Mouse (Mus musculus): ENCODE data around the gene Wdr83. TPM values are rescaled to one million over a fixed set of nuclear protein-coding genes. Genes with fewer than 3 reads are reported as not detected.
"Not testable (repeated sequence)": the region's sequence is repeated elsewhere in the genome, so short reads cannot be mapped to it uniquely, and the experiment has no call there.

The Wdr83 gene
- 54.6 and 57.9 TPM in 2 replicates for polyA plus RNA-seq (2016; fragmentation: Nextera tagmentation; extraction: Ambion mirVana)

GRCm38 (mm10) chr8:85081216-85081555 lies at the start of gene Wdr83:
Wdr83 (minus strand) TSS chr8:85081306.
- Histone ChIP-seq H3K4me1 (peaks cover 32% of the 10 kb centered on the region), H3K36me3 (peaks cover 20% of the 10 kb centered on the region), H3K27ac (peak within 1 kb of the TSS; percentile 15; the same call in 1 of the 2 replicates), H3K9ac (peak within 1 kb of the TSS; percentile 88), H3K9me3 (no peaks in the 10 kb centered on the region), H3K4me2 (replicated peaks) (peak within 1 kb of the TSS; percentile 91), H3K4me3 (peak within 1 kb of the TSS; percentile 76), H3K27me3 (replicated peaks) (no peaks in the 10 kb centered on the region)
- ATAC-seq (ENCODE audit: low FRiP score, low read depth): peak; percentile 34
- WGBS: 2% methylated on average over 9 of the region's 9 CpGs

DNA sequence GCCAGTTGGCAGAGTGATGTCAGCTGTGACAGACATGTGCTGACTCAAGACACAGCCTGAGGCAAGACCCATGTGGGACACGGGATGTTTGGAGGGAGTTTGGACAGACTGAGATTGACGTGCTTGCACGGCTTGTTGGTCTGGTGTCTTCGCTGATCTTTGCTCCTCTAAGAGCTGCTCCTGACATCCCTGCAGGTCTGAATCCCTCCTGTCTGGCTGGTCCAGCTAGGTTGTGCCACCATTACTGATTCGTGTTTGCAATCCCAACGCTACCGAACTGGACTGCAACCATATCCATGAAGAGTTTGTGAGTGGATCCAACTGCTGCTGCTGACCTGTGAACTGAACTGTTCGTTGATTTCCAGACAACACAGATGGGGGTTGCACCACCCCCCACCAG lies 42.6 kb upstream of the Wdr83 start:
- Histone ChIP-seq H3K9ac (no peak overlapping the region), H3K4me2 (replicated peaks) (no peak overlapping the region), H3K36me3 (no peaks in the 10 kb centered on the region), H3K4me1 (no peaks in the 10 kb centered on the region), H3K27ac (no peak overlapping the region), H3K4me3 (no peak overlapping the region), H3K27me3 (replicated peaks) (no peaks in the 10 kb centered on the region), H3K9me3 (no peaks in the 10 kb centered on the region)
- no peak for ATAC-seq (ENCODE audit: low FRiP score, low read depth)
- 93% methylated on average over 8 of the region's 8 CpGs for WGBS

DNA sequence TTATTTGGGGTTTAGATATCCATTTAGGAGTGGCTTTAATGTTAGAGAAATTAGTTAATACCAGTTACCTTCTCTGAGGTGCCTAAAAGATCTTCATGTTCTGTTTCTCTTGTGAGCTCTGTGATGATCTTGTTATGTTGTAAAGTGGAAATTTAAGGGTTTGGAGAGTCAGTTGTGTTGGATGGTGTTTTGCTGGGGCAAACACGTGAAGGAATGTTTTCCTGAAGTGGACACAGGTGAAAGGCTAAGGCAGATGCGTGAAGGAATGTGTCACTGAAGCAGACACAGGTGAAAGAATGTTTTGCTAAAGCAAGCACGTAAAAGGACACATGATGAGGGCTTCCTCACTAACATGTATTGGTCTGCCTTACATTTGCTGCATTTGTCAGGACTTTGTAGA lies 41.9 kb upstream of the Wdr83 start, which contains the start of gene Zfp791:
Zfp791 (minus strand) TSS at position 101 of the 400 bp plus-strand sequence.
- WGBS: 81% methylated on average over 3 of the region's 3 CpGs
- no peak within 1 kb of the TSS for H3K27ac ChIP-seq
- no peak within 1 kb of the TSS for H3K9ac ChIP-seq
- no peaks in the 10 kb centered on the region for H3K4me1 ChIP-seq
- no peaks in the 10 kb centered on the region for H3K27me3 ChIP-seq (replicated peaks)
- ATAC-seq (ENCODE audit: low FRiP score, low read depth): no peak
- no peak within 1 kb of the TSS for H3K4me2 ChIP-seq (replicated peaks)
- H3K4me3 ChIP-seq: no peak within 1 kb of the TSS
- no peaks in the 10 kb centered on the region for H3K36me3 ChIP-seq
- H3K9me3 ChIP-seq: no peaks in the 10 kb centered on the region

- not testable (repeated sequence) for H3K36me3 ChIP-seq; H3K27me3 ChIP-seq (replicated peaks); H3K9me3 ChIP-seq; H3K4me2 ChIP-seq (replicated peaks); H3K4me3 ChIP-seq; H3K27ac ChIP-seq; ATAC-seq (ENCODE audit: low FRiP score, low read depth); H3K9ac ChIP-seq; H3K4me1 ChIP-seq
- 83% methylated on average over 5 of the region's 5 CpGs for WGBS
Measured at GRCm38 (mm10) chr8:85120251-85120650, 39.1 kb upstream of the Wdr83 start.

DNA sequence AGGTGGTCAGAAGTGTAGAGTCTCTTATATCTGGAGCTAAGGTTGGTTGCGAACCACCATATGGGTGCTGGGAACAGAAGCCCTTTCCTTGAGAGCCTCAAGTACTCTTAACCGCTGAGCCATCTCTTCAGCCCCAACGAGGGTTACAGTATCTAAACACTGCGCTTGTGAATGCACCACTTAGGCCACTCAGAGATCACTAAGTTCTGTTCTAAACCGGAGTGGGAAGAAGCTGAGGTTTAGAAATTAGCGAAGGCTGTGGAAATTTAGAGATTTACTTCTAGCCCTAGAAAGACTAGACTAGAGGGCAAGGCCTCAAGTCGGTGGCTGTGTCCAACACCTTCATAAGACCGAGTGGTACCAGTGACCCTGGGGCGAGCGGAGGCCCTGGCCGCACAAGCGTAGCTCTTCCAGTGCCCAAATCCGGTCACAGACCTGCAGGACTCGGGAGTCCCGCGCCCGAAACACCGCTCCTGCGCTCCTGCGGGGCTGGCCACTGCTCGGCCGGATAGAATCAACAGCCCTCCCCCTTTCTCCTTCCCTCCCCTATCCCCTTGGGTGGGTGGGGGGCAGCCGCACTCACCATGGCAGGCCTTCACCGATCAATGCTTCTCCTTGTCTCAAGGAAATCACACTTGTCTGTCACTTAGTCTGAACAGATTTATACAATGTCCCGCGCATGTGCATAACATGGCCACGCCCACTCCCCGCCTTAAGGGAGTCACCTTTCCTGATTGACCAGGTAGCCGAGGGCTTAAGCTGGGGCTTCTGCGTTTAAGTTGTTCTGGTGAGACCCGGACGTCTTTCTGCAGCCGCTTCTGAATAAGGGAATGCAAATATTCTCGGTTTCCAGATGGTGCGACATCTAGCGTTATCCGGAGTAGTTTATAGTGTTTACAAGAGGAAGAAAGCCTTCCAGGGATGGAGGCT lies 38.2 kb upstream of the Wdr83 start:
- Histone ChIP-seq H3K9ac (peak overlapping the region; percentile 64), H3K4me1 (no peaks in the 10 kb centered on the region), H3K4me2 (replicated peaks) (peak overlapping the region; percentile 81), H3K4me3 (peak overlapping the region; percentile 55), H3K9me3 (no peaks in the 10 kb centered on the region), H3K27me3 (replicated peaks) (no peaks in the 10 kb centered on the region), H3K36me3 (no peaks in the 10 kb centered on the region), H3K27ac (no peak overlapping the region)
- ATAC-seq (ENCODE audit: low FRiP score, low read depth): peak; percentile 80
- 7% methylated on average over 37 of the region's 37 CpGs for WGBS

GRCm38 (mm10) chr8:85116984-85117383 lies 35.9 kb upstream of the Wdr83 start:
- H3K4me3 ChIP-seq: no peak overlapping the region
- H3K27me3 ChIP-seq (replicated peaks): no peaks in the 10 kb centered on the region
- H3K9ac ChIP-seq: no peak overlapping the region
- H3K36me3 ChIP-seq: no peaks in the 10 kb centered on the region
- H3K4me1 ChIP-seq: no peaks in the 10 kb centered on the region
- 0 out of 2 replicates have a peak, but pooled peaks cover 6% of the 10 kb centered on the region for H3K9me3 ChIP-seq
- H3K27ac ChIP-seq: no peak overlapping the region
- 90% methylated on average over 7 of the region's 7 CpGs for WGBS
- no peak overlapping the region for H3K4me2 ChIP-seq (replicated peaks)
- no peak for ATAC-seq (ENCODE audit: low FRiP score, low read depth)

GRCm38 (mm10) chr8:85115501-85115900 lies 34.4 kb upstream of the Wdr83 start:
- H3K9ac ChIP-seq: no peak overlapping the region
- 67% methylated on average over 4 of the region's 4 CpGs for whole genome bisulfite sequencing
- no peak for ATAC-seq (ENCODE audit: low FRiP score, low read depth)
- H3K4me3 ChIP-seq: no peak overlapping the region
- H3K4me2 ChIP-seq (replicated peaks): no peak overlapping the region
- no peak overlapping the region for H3K27ac ChIP-seq
- H3K27me3 ChIP-seq (replicated peaks): no peaks in the 10 kb centered on the region
- no peaks in the 10 kb centered on the region for H3K4me1 ChIP-seq
- 0 out of 2 replicates have a peak, but pooled peaks cover 6% of the 10 kb centered on the region for H3K9me3 ChIP-seq
- H3K36me3 ChIP-seq: peaks cover 8% of the 10 kb centered on the region

GRCm38 (mm10) chr8:85113241-85113640 lies 32.1 kb upstream of the Wdr83 start:
- WGBS: 95% methylated on average over 10 of the region's 10 CpGs

GRCm38 (mm10) chr8:85100076-85100665 lies 19.1 kb upstream of the Wdr83 start:
- H3K9me3 ChIP-seq: 0 out of 2 replicates have a peak, but pooled peaks cover 6% of the 10 kb centered on the region
- 87% methylated on average over 4 of the region's 4 CpGs for WGBS
- ATAC-seq (ENCODE audit: low FRiP score, low read depth): no peak
- no peak overlapping the region for H3K4me2 ChIP-seq (replicated peaks)
- H3K36me3 ChIP-seq: peaks cover 26% of the 10 kb centered on the region
- H3K4me1 ChIP-seq: no peaks in the 10 kb centered on the region
- no peak overlapping the region for H3K4me3 ChIP-seq
- H3K27me3 ChIP-seq (replicated peaks): no peaks in the 10 kb centered on the region
- H3K27ac ChIP-seq: no peak overlapping the region
- no peak overlapping the region for H3K9ac ChIP-seq

More at GRCm38 (mm10) chr8:85113241-85113640, 32.1 kb upstream of the Wdr83 start:
- Histone ChIP-seq H3K27me3 (replicated peaks) (no peaks in the 10 kb centered on the region), H3K27ac (no peak overlapping the region), H3K9me3 (peaks cover 12% of the 10 kb centered on the region; the same call in 1 of the 2 replicates), H3K9ac (no peak overlapping the region), H3K36me3 (peaks cover 21% of the 10 kb centered on the region), H3K4me1 (no peaks in the 10 kb centered on the region), H3K4me2 (replicated peaks) (no peak overlapping the region), H3K4me3 (no peak overlapping the region)
- no peak for ATAC-seq (ENCODE audit: low FRiP score, low read depth)

DNA sequence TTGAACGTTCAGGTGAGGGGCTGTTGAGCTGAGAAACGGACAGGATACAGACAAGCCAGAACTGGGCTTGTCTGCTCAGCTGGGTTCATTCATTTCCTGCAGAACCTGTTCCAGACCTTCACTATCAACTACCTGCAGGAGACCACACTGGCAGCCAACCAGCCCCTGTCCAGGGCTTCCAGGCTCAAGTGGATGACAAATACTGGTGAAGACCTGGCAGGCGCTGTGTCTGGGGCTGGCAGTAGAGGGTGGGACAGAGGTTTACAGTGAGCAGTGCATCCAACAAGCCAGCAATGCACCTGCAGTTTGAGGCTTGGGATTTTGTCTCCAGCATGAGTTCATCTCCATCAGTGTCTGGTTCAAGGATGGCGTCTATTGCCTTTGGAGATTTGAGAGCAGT lies 15.7 kb upstream of the Wdr83 start:
- Histone ChIP-seq H3K27ac (no peak overlapping the region), H3K9me3 (0 out of 2 replicates have a peak, but pooled peaks cover 3% of the 10 kb centered on the region), H3K27me3 (replicated peaks) (no peaks in the 10 kb centered on the region), H3K4me2 (replicated peaks) (no peak overlapping the region), H3K9ac (no peak overlapping the region), H3K36me3 (peaks cover 35% of the 10 kb centered on the region), H3K4me3 (no peak overlapping the region), H3K4me1 (no peaks in the 10 kb centered on the region)
- ATAC-seq (ENCODE audit: low FRiP score, low read depth): no peak
- WGBS: 90% methylated on average over 4 of the region's 4 CpGs

DNA sequence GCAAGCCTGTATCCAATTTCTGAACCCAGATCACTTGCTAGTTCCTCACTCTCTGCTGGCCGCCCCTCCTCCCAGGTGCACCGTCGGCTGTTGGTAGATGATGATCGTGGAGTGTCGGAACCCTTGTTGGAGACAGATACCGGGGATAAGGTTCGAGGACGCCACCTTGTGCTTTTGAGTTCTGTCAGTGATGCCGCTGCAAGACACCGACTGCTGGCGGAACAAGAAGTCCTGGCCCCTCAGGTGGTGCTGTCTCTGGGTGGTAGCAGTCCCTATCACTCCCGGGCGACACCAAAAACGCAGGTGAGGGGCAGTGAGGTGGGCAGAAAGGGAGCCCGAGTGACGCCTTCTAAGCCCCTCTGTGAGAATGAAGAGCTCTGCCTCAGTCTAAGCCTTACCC lies 15.1 kb upstream of the Wdr83 start:
- Histone ChIP-seq H3K27ac (no peak overlapping the region), H3K9ac (no peak overlapping the region), H3K9me3 (no peaks in the 10 kb centered on the region), H3K27me3 (replicated peaks) (no peaks in the 10 kb centered on the region), H3K4me2 (replicated peaks) (no peak overlapping the region), H3K4me3 (no peak overlapping the region), H3K4me1 (no peaks in the 10 kb centered on the region), H3K36me3 (peaks cover 37% of the 10 kb centered on the region)
- ATAC-seq (ENCODE audit: low FRiP score, low read depth): no peak
- WGBS: 95% methylated on average over 16 of the region's 16 CpGs

- no peaks in the 10 kb centered on the region for H3K4me1 ChIP-seq
- H3K9ac ChIP-seq: no peak overlapping the region
- no peak for ATAC-seq (ENCODE audit: low FRiP score, low read depth)
- H3K27ac ChIP-seq: no peak overlapping the region
- 95% methylated on average over 7 of the region's 7 CpGs for WGBS
- H3K36me3 ChIP-seq: peaks cover 43% of the 10 kb centered on the region
- H3K4me3 ChIP-seq: no peak overlapping the region
- no peaks in the 10 kb centered on the region for H3K27me3 ChIP-seq (replicated peaks)
- no peaks in the 10 kb centered on the region for H3K9me3 ChIP-seq
- H3K4me2 ChIP-seq (replicated peaks): no peak overlapping the region
Measured at GRCm38 (mm10) chr8:85095566-85095965, 14.5 kb upstream of the Wdr83 start.
